Mouse (Mus musculus): ENCODE results near the gene Krt34. TPM values are rescaled to one million over a fixed set of nuclear protein-coding genes. Genes with fewer than 3 reads are reported as not detected.

The Krt34 gene
- polyA plus RNA-seq, 1 experiment from 2014 or later, result not detected

- H3K27ac ChIP-seq, result no peak overlapping the region
- H3K9me3 ChIP-seq, result no peaks in the 10 kb centered on the region
- WGBS, result 68% methylated on average over 3 of the region's 3 CpGs
- H3K4me3 ChIP-seq (replicated peaks), result no peak overlapping the region
- no peak overlapping the region for H3K9ac ChIP-seq (replicated peaks)
- ATAC-seq, result no peak
- H3K27me3 ChIP-seq, result no peaks in the 10 kb centered on the region
- no peak overlapping the region for H3K4me2 ChIP-seq (replicated peaks)
- no peaks in the 10 kb centered on the region for H3K36me3 ChIP-seq
- 0 out of 2 replicates have a peak, but pooled peaks cover 3% of the 10 kb centered on the region for H3K4me1 ChIP-seq (replicated peaks)
Observed at GRCm38 (mm10) chr11:99990571-99990970, 50.8 kb downstream of the Krt34 start.

GRCm38 (mm10) chr11:99989881-99990405 lies 51.4 kb downstream of the Krt34 start:
- Histone ChIP-seq H3K4me3 (replicated peaks) (no peak overlapping the region), H3K27ac (no peak overlapping the region), H3K4me1 (replicated peaks) (0 out of 2 replicates have a peak, but pooled peaks cover 3% of the 10 kb centered on the region), H3K36me3 (no peaks in the 10 kb centered on the region), H3K4me2 (replicated peaks) (no peak overlapping the region), H3K9me3 (no peaks in the 10 kb centered on the region), H3K9ac (replicated peaks) (no peak overlapping the region), H3K27me3 (no peaks in the 10 kb centered on the region)
- WGBS, result 85% methylated on average over 6 of the region's 6 CpGs
- ATAC-seq, result no peak

GRCm38 (mm10) chr11:99988530-99988929 lies 52.8 kb downstream of the Krt34 start:
- Histone ChIP-seq H3K27me3 (no peaks in the 10 kb centered on the region), H3K36me3 (no peaks in the 10 kb centered on the region), H3K4me1 (replicated peaks) (no peaks in the 10 kb centered on the region), H3K4me2 (replicated peaks) (no peak overlapping the region), H3K9me3 (no peaks in the 10 kb centered on the region), H3K27ac (no peak overlapping the region), H3K4me3 (replicated peaks) (no peak overlapping the region), H3K9ac (replicated peaks) (no peak overlapping the region)
- 92% methylated on average over 3 of the region's 3 CpGs for WGBS
- ATAC-seq, result no peak

Other genes starting within 250 kb of the Krt34 start
- gene Gm11596, start 248.1 kb downstream of the Krt34 start, polyA plus RNA-seq (2015; fragmentation: Nextera tagmentation; extraction: Ambion mirVana), result not detected in 2 replicates
- not detected in 2 replicates for gene Gm11569, start 242.6 kb downstream of the Krt34 start, polyA plus RNA-seq (2015; fragmentation: Nextera tagmentation; extraction: Ambion mirVana)
- gene Gm11554, start 237.1 kb downstream of the Krt34 start, polyA plus RNA-seq (2015; fragmentation: Nextera tagmentation; extraction: Ambion mirVana), result not detected in 2 replicates
- not detected in 2 replicates for gene Krtap4-13, start 231.7 kb downstream of the Krt34 start, polyA plus RNA-seq (2015; fragmentation: Nextera tagmentation; extraction: Ambion mirVana)
- not detected in 2 replicates for gene Gm11564, start 225.9 kb downstream of the Krt34 start, polyA plus RNA-seq (2015; fragmentation: Nextera tagmentation; extraction: Ambion mirVana)
- not detected in 2 replicates for gene 2300003K06Rik, start 203.5 kb downstream of the Krt34 start, polyA plus RNA-seq (2015; fragmentation: Nextera tagmentation; extraction: Ambion mirVana)
- not detected in 2 replicates for gene Krtap4-16, start 189.9 kb downstream of the Krt34 start, polyA plus RNA-seq (2015; fragmentation: Nextera tagmentation; extraction: Ambion mirVana)
- not detected in 2 replicates for gene Gm11568, start 183.6 kb downstream of the Krt34 start, polyA plus RNA-seq (2015; fragmentation: Nextera tagmentation; extraction: Ambion mirVana)
- not detected in 2 replicates for gene Gm11559, start 177.1 kb downstream of the Krt34 start, polyA plus RNA-seq (2015; fragmentation: Nextera tagmentation; extraction: Ambion mirVana)
- not detected in 2 replicates for gene Krtap9-1, start 168.2 kb downstream of the Krt34 start, polyA plus RNA-seq (2015; fragmentation: Nextera tagmentation; extraction: Ambion mirVana)
- not detected in 2 replicates for gene Gm11567, start 162.4 kb downstream of the Krt34 start, polyA plus RNA-seq (2015; fragmentation: Nextera tagmentation; extraction: Ambion mirVana)
- gene Krtap31-1, start 133.6 kb downstream of the Krt34 start, polyA plus RNA-seq (2015; fragmentation: Nextera tagmentation; extraction: Ambion mirVana), result not detected in 2 replicates
- gene Gm11565, start 126.8 kb downstream of the Krt34 start, polyA plus RNA-seq (2015; fragmentation: Nextera tagmentation; extraction: Ambion mirVana), result not detected in 2 replicates
- gene Krtap31-2, start 105.3 kb downstream of the Krt34 start, polyA plus RNA-seq (2015; fragmentation: Nextera tagmentation; extraction: Ambion mirVana), result not detected in 2 replicates
- not detected in 2 replicates for gene Krtap9-5, start 93.1 kb downstream of the Krt34 start, polyA plus RNA-seq (2015; fragmentation: Nextera tagmentation; extraction: Ambion mirVana)
- gene Krtap29-1, start 62.5 kb downstream of the Krt34 start, polyA plus RNA-seq (2015; fragmentation: Nextera tagmentation; extraction: Ambion mirVana), result not detected in 2 replicates
- not detected in 2 replicates for gene Krtap16-1, start 55.0 kb downstream of the Krt34 start, polyA plus RNA-seq (2015; fragmentation: Nextera tagmentation; extraction: Ambion mirVana)
- 0.28 and 0.37 TPM in 2 replicates for gene Krtap17-1, start 47.6 kb downstream of the Krt34 start, polyA plus RNA-seq (2015; fragmentation: Nextera tagmentation; extraction: Ambion mirVana)
- not detected in 2 replicates for gene Krt33a, start 25.3 kb downstream of the Krt34 start, polyA plus RNA-seq (2015; fragmentation: Nextera tagmentation; extraction: Ambion mirVana)
- not detected in 2 replicates for gene Krt33b, start 11.7 kb downstream of the Krt34 start, polyA plus RNA-seq (2015; fragmentation: Nextera tagmentation; extraction: Ambion mirVana)
- gene Krt31, start 9.0 kb upstream of the Krt34 start, polyA plus RNA-seq (2015; fragmentation: Nextera tagmentation; extraction: Ambion mirVana), result not detected in 2 replicates
- not detected in 2 replicates for gene Krt32, start 46.7 kb upstream of the Krt34 start, polyA plus RNA-seq (2015; fragmentation: Nextera tagmentation; extraction: Ambion mirVana)
- not detected in 2 replicates for gene Krt35, start 54.7 kb upstream of the Krt34 start, polyA plus RNA-seq (2015; fragmentation: Nextera tagmentation; extraction: Ambion mirVana)
- not detected in 2 replicates for gene Krt36, start 64.1 kb upstream of the Krt34 start, polyA plus RNA-seq (2015; fragmentation: Nextera tagmentation; extraction: Ambion mirVana)
- 0.22 TPM in 1 of 2 replicates, not detected in the other for gene Krt13, start 80.0 kb upstream of the Krt34 start, polyA plus RNA-seq (2015; fragmentation: Nextera tagmentation; extraction: Ambion mirVana)
- gene Krt15, start 94.4 kb upstream of the Krt34 start, polyA plus RNA-seq (2015; fragmentation: Nextera tagmentation; extraction: Ambion mirVana), result 0.41 and 0.98 TPM in 2 replicates
- gene Krt19, start 107.1 kb upstream of the Krt34 start, polyA plus RNA-seq (2015; fragmentation: Nextera tagmentation; extraction: Ambion mirVana), result 0.86 and 1.4 TPM in 2 replicates
- not detected in 2 replicates for gene Krt9, start 151.7 kb upstream of the Krt34 start, polyA plus RNA-seq (2015; fragmentation: Nextera tagmentation; extraction: Ambion mirVana)
- gene Krt14, start 166.0 kb upstream of the Krt34 start, polyA plus RNA-seq (2015; fragmentation: Nextera tagmentation; extraction: Ambion mirVana), result 0.15 and 0.22 TPM in 2 replicates
- not detected in 2 replicates for gene Krt16, start 207.3 kb upstream of the Krt34 start, polyA plus RNA-seq (2015; fragmentation: Nextera tagmentation; extraction: Ambion mirVana)
- gene Krt17, start 219.5 kb upstream of the Krt34 start, polyA plus RNA-seq (2015; fragmentation: Nextera tagmentation; extraction: Ambion mirVana), result not detected in 2 replicates
- not detected in 2 replicates for gene Krt42, start 228.3 kb upstream of the Krt34 start, polyA plus RNA-seq (2015; fragmentation: Nextera tagmentation; extraction: Ambion mirVana)